Mouse (Mus musculus) kidney, adult 2 months (tissue): Measurements from ENCODE around the gene Lrig3.

Experiments
- CTCF ChIP-seq: fragments of 200-500 bp; conservative IDR thresholded peaks from 2 replicates; pipeline ENCODE4 v1.5.1; 2011; ENCODE audit warnings: low read depth, mild to moderate bottlenecking, control low read depth, low read length, moderate library complexity, mixed read lengths; ENCODE audit not compliant: insufficient read depth, insufficient read length
- POLR2A ChIP-seq: fragments of 200-500 bp; IDR thresholded peaks from one replicate; pipeline ENCODE4 v1.6.1; 2011; ENCODE audit warnings: low read depth, low read length, control low read depth

- TF ChIP-seq CTCF, result no peak
- no peak for TF ChIP-seq POLR2A
Measured at GRCm38 (mm10) chr10:126015644-126016043, 49.7 kb downstream of the Lrig3 start.
